Mouse (Mus musculus): ENCODE data around the gene Egln1. TPM values are rescaled to one million over a fixed set of nuclear protein-coding genes. Genes with fewer than 3 reads are reported as not detected.

The Egln1 gene
- polyA plus RNA-seq, 1 experiment from 2014 or later: 14.4 TPM

DNA sequence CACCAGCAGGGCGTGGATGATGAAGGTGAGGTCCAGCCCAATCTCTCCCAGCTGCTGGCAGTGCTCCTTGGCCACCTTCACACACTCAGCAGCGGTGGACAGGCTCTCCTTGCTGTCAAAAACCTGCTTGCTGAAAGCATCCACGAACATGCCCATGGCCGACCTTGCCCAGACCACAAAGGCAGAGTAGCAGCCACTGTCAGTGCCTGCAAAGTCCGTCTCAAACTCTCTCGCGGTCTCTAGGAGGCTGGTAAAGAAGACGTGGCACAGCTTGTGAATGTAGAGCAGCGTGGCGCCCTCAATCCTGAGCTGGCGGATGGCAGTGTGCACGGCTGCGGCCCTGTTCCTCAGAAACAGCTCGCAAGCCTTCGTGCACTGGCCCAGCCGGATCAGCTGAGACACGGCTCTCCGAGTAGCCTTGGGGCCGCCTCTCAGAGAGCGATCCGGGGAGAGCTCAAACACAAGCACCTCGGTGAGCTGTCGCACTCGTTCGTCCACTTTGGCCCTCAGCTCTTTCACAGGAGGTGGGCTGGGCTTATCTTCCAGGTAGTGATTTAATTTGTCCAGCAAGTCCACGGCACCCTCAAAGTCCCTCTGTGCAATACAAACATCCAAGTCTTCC is 53.0 kb downstream of the Egln1 start:
- 69% methylated on average over 26 of the region's 26 CpGs for WGBS
- H3K9me3 ChIP-seq: no peaks in the 10 kb centered on the region
- H3K4me3 ChIP-seq (replicated peaks): peak overlapping the region; percentile 88
- H3K27me3 ChIP-seq (replicated peaks): no peaks in the 10 kb centered on the region
- peak overlapping the region; percentile 90 for H3K4me2 ChIP-seq (replicated peaks)
- peak overlapping the region; percentile 74 for H3K9ac ChIP-seq
- peaks cover 23% of the 10 kb centered on the region for H3K4me1 ChIP-seq (replicated peaks)
- peaks cover 23% of the 10 kb centered on the region; the same call in 1 of the 2 replicates for H3K36me3 ChIP-seq
- peak; percentile 8; the same call in 1 of the 2 replicates for ATAC-seq
- peak overlapping the region; percentile 77; the same call in 1 of the 2 replicates for H3K27ac ChIP-seq

DNA sequence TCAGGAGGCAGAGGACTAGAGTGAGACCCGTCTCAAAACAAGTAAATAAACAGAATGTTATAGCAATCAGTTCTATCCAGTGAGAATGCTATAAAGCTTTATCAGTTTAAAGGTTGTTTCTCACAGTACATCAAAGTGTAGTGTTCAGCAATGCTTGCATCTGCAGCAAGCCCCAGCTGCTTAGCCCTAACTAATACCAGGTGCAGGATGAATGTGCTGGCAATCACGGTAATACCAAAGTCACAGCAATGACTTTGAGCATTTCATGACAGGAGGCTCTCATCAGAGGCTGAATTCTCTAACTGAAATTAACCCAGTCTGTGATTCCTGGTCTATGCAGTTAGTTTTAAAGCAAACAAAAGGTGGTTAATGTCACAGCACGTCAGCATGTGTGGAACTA is 56.5 kb downstream of the Egln1 start:
- 62% methylated on average over 3 of the region's 3 CpGs for WGBS
- ATAC-seq: no peak
- peaks cover 35% of the 10 kb centered on the region for H3K36me3 ChIP-seq
- H3K9ac ChIP-seq: no peak overlapping the region
- H3K27me3 ChIP-seq (replicated peaks): no peaks in the 10 kb centered on the region
- peaks cover 16% of the 10 kb centered on the region for H3K4me1 ChIP-seq (replicated peaks)
- H3K27ac ChIP-seq: no peak overlapping the region
- H3K4me3 ChIP-seq (replicated peaks): no peak overlapping the region
- no peak overlapping the region for H3K4me2 ChIP-seq (replicated peaks)
- no peaks in the 10 kb centered on the region for H3K9me3 ChIP-seq

DNA sequence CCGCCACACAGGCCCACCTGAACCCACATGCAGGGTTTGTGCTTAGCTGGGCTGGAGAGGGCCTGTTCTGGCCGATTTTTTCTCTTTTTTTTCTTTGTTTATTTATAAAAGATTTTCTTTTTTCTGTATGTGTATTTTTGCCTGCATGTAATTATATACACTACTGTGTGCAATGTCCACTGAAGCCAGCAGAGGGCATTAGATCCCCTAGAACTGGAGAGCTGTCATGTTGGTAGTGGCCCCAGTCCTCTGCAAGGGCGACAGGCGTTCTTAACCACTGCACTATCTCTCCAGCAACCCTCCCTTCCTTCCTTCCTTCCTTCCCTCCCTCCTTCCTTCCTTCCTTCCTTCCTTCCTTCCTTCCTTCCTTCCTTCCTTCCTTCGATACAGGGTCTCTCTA is 60.7 kb downstream of the Egln1 start:
- H3K4me1 ChIP-seq (replicated peaks): no peaks in the 10 kb centered on the region
- ATAC-seq: no peak
- no peak overlapping the region for H3K27ac ChIP-seq
- WGBS: 94% methylated on average over 5 of the region's 5 CpGs
- H3K4me3 ChIP-seq (replicated peaks): no peak overlapping the region
- peaks cover 55% of the 10 kb centered on the region for H3K36me3 ChIP-seq
- no peak overlapping the region for H3K4me2 ChIP-seq (replicated peaks)
- H3K27me3 ChIP-seq (replicated peaks): no peaks in the 10 kb centered on the region
- no peak overlapping the region for H3K9ac ChIP-seq
- H3K9me3 ChIP-seq: no peaks in the 10 kb centered on the region

DNA sequence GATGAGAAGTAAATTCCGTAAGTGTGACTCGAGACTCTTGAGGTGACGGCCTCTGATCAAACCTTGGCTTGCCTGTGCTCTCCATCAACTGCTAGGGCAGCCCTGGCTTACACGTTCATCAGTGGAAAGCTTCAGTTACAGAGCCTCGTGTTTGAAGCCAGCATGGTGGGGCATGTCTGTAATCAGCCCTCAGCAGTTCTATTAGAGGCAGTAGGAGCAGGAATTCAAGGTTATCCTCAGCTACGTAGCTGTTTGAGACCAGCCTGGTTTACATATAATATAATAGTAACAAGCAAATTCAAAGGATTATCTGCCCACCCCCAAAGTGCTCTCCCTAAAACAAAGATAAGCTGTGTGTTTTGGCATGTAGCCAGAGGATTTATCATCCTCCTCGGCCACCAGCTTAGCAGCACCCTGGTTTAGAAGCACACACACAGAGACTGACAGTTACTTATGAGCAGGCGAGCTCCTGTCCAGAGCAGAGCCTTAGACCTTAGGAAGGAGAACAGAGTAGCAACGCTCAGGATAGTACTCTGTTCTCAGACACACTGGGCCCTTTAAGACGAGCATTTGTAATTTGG is 70.1 kb downstream of the Egln1 start:
- Histone ChIP-seq H3K4me1 (replicated peaks) (no peaks in the 10 kb centered on the region), H3K4me2 (replicated peaks) (no peak overlapping the region), H3K27ac (no peak overlapping the region), H3K4me3 (replicated peaks) (no peak overlapping the region), H3K27me3 (replicated peaks) (no peaks in the 10 kb centered on the region), H3K9ac (no peak overlapping the region), H3K9me3 (no peaks in the 10 kb centered on the region), H3K36me3 (peaks cover 65% of the 10 kb centered on the region)
- no peak for ATAC-seq
- WGBS: 69% methylated on average over 10 of the region's 10 CpGs

DNA sequence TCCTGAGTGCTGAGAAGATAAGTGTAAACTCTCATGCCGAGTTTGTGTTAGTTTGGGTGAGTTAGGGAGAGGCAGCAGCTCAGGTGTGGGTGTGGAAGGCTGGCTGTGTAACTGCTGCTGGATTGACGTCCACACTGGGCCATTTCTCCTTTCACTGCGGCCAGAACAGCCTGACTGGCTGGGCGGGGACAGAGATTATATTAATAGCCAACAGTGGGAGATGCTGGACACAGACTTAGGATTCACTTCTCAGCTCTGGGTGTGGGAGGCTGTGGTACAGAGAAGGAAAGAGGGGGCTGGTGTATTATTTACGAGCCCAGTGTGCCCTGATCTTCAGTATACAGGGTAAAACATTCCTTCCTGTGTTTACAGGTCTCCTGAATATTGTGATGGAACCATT is 71.0 kb downstream of the Egln1 start:
- H3K36me3 ChIP-seq: peaks cover 62% of the 10 kb centered on the region
- 81% methylated on average over 5 of the region's 5 CpGs for WGBS

DNA sequence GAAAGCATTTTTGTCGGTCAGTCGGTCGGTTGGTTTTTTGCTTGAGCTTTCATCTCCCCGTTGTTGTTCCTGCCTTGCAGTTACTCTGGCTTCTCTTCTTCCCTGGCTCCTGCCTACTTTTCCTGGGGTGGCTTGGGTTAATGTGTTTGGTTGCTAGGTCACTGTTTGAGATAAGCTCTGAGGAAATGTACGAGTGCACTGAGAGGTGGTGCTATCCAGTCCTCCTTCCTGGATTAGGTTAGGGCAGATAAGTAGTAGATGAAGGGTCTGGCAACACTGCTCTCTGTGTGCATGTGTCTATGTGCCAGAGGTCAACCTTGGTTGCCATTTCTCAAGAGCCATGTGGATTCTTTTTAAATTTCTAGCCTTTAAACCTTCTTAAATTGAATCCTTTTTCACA is 76.4 kb downstream of the Egln1 start:
- Histone ChIP-seq H3K4me1 (replicated peaks) (no peaks in the 10 kb centered on the region), H3K4me3 (replicated peaks) (no peak overlapping the region), H3K9ac (no peak overlapping the region), H3K27me3 (replicated peaks) (no peaks in the 10 kb centered on the region), H3K36me3 (peaks cover 41% of the 10 kb centered on the region), H3K27ac (no peak overlapping the region), H3K9me3 (no peaks in the 10 kb centered on the region), H3K4me2 (replicated peaks) (no peak overlapping the region)
- WGBS: 67% methylated on average over 5 of the region's 5 CpGs
- peak; percentile 62; the same call in 1 of the 2 replicates for ATAC-seq

More for the DNA sequence above, 71.0 kb downstream of the Egln1 start:
- no peaks in the 10 kb centered on the region for H3K4me1 ChIP-seq (replicated peaks)
- no peak overlapping the region for H3K4me3 ChIP-seq (replicated peaks)
- no peak overlapping the region for H3K4me2 ChIP-seq (replicated peaks)
- H3K9ac ChIP-seq: no peak overlapping the region
- no peak overlapping the region for H3K27ac ChIP-seq
- ATAC-seq: no peak
- H3K27me3 ChIP-seq (replicated peaks): no peaks in the 10 kb centered on the region
- H3K9me3 ChIP-seq: no peaks in the 10 kb centered on the region

DNA sequence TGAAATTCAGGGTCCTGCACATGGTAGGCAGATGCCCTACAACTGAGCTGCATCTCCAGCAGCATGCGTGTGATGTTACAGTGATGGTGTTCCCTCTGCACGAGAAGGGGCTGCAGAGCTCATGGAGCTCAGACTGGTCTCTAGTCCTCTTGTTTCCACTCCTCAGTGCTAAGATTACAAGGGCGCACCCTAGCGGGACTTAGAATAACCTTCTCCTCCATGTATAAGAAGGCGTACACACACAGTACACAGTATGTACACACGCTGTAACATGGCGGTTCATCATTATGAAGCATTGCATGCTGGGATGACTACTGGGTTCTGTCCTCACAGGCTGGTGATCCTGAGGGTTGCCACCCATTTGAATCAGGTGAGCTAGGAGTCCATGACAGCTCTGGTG is 77.0 kb downstream of the Egln1 start:
- H3K27me3 ChIP-seq (replicated peaks): no peaks in the 10 kb centered on the region
- no peaks in the 10 kb centered on the region for H3K4me1 ChIP-seq (replicated peaks)
- no peaks in the 10 kb centered on the region for H3K9me3 ChIP-seq
- peaks cover 35% of the 10 kb centered on the region for H3K36me3 ChIP-seq
- H3K27ac ChIP-seq: no peak overlapping the region
- peak; percentile 19; the same call in 1 of the 2 replicates for ATAC-seq
- H3K4me2 ChIP-seq (replicated peaks): no peak overlapping the region
- H3K4me3 ChIP-seq (replicated peaks): no peak overlapping the region
- no peak overlapping the region for H3K9ac ChIP-seq
- 91% methylated on average over 7 of the region's 7 CpGs for WGBS

DNA sequence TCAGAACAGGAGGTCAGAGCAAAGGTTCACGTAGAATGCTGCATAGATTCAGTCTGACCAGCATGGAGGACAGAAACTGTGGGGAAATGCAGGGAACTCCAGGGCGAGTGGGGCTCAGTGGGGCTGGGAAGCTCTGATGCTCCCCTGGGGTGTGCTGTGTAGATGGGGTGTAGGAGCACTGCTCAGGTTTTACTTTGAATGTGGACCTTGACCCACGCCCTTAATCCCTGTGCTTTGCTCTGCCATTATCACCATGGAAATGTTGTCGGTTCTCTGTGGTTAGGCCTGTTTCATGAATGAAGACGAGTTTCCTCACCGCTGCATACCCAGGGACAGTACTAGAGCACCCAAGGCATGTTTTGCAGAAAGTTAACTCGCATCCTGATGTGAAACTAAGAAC is 77.7 kb downstream of the Egln1 start:
- no peak overlapping the region for H3K4me3 ChIP-seq (replicated peaks)
- no peak overlapping the region for H3K27ac ChIP-seq
- no peaks in the 10 kb centered on the region for H3K27me3 ChIP-seq (replicated peaks)
- H3K9ac ChIP-seq: no peak overlapping the region
- H3K4me1 ChIP-seq (replicated peaks): no peaks in the 10 kb centered on the region
- 72% methylated on average over 7 of the region's 7 CpGs for WGBS
- peak; percentile 65 for ATAC-seq
- peaks cover 32% of the 10 kb centered on the region for H3K36me3 ChIP-seq
- no peak overlapping the region for H3K4me2 ChIP-seq (replicated peaks)
- no peaks in the 10 kb centered on the region for H3K9me3 ChIP-seq

DNA sequence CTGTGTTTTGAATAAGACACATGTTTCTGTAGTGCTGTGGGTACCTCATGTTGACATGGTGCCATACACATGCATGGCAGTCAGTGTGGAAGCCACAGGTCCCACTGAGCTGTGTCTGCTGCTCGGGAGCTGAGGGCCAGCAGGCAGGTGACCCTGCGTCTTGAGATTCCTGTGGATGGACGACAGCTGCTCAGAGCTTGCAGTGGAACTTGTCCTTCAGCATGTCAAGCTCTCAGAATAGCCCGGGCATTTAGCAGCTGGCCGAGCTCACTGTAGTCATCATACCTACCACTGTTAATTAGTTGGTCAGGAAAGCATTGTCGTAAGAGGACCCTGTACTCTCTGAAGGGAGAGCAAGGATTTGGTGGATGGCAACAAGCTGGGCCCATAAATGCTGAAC is 79.4 kb downstream of the Egln1 start:
- no peak for ATAC-seq
- peaks cover 25% of the 10 kb centered on the region for H3K36me3 ChIP-seq
- 76% methylated on average over 6 of the region's 6 CpGs for WGBS
- H3K27ac ChIP-seq: no peak overlapping the region
- no peaks in the 10 kb centered on the region for H3K27me3 ChIP-seq (replicated peaks)
- no peak overlapping the region for H3K9ac ChIP-seq
- H3K4me3 ChIP-seq (replicated peaks): no peak overlapping the region
- no peaks in the 10 kb centered on the region for H3K9me3 ChIP-seq
- no peak overlapping the region for H3K4me2 ChIP-seq (replicated peaks)
- no peaks in the 10 kb centered on the region; the same call in 1 of the 2 replicates for H3K4me1 ChIP-seq (replicated peaks)

DNA sequence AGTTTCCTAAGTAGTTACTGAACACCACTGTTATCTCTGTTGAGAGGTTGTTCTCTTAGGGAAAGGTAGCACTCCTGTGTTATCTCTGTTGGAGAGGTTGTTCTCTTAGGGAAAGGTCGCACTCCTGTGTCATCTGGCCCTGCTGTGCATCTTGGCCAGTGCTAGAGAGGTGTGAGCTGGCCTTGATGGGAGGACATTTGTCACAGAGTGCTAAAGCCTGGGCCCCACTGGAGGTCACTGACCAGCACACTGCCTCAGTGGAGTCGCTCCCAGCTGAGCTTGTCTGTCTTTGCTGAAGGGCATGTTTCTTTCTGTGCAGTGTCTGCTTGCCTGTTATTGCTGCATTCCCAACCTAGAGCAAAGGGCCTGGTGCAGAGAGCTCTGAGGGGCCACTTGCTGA is 82.0 kb downstream of the Egln1 start:
- WGBS: 49% methylated on average over 2 of the region's 2 CpGs
- no peak for ATAC-seq

DNA sequence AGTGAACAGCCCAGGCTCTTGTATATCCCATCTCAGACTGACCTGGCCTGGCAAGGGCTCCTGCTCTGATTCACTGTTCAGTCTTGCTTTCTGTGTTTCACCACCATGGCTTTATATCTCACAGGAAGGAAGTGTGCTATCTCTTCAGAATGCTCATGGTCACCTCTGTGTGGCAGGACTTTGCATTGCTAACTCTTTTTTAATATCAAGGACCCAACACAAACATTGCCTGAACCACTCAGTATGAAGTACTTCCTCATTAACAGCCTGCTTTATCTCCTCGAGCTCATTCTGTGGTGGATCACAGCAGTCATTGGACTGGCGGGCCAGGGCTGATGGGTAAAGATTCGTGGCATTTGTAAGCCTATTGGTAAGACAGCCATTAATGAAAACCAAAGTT is 82.5 kb downstream of the Egln1 start:
- Histone ChIP-seq H3K9ac (no peak overlapping the region), H3K4me3 (replicated peaks) (no peak overlapping the region), H3K27ac (no peak overlapping the region), H3K27me3 (replicated peaks) (no peaks in the 10 kb centered on the region), H3K4me1 (replicated peaks) (peaks cover 4% of the 10 kb centered on the region; the same call in 1 of the 2 replicates), H3K4me2 (replicated peaks) (no peak overlapping the region), H3K36me3 (peaks cover 6% of the 10 kb centered on the region; the same call in 1 of the 2 replicates), H3K9me3 (no peaks in the 10 kb centered on the region)
- 67% methylated on average over 3 of the region's 3 CpGs for WGBS
- no peak for ATAC-seq

More for the DNA sequence above, 82.0 kb downstream of the Egln1 start:
- H3K4me1 ChIP-seq (replicated peaks): peaks cover 4% of the 10 kb centered on the region; the same call in 1 of the 2 replicates
- peaks cover 8% of the 10 kb centered on the region for H3K36me3 ChIP-seq
- H3K4me2 ChIP-seq (replicated peaks): no peak overlapping the region
- no peak overlapping the region for H3K9ac ChIP-seq
- no peaks in the 10 kb centered on the region for H3K27me3 ChIP-seq (replicated peaks)
- no peaks in the 10 kb centered on the region for H3K9me3 ChIP-seq
- no peak overlapping the region for H3K27ac ChIP-seq
- H3K4me3 ChIP-seq (replicated peaks): no peak overlapping the region

DNA sequence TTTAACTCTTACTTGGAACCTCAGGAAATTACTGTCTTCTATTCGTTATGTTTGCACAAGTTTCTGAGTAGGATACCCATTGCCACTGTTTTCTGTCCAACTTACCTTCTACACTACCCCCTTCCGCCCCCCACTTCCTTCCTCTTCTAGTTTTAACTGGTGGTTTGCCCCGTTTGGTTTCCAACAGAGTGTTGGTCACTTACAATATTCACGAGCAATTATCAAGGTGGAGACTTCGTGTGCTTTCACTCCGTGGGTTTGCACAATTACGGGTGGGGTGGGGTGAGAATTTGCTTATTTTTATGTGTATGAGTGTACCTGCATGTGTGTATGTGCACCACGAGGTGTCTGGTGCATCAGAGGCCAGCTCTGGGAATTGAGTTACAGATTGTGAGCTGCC is 85.4 kb downstream of the Egln1 start:
- 8% methylated on average over 8 of the region's 8 CpGs for WGBS
- Histone ChIP-seq H3K4me2 (replicated peaks) (peak overlapping the region; percentile 77), H3K9me3 (no peaks in the 10 kb centered on the region), H3K4me3 (replicated peaks) (peak overlapping the region; percentile 81), H3K4me1 (replicated peaks) (peaks cover 4% of the 10 kb centered on the region; the same call in 1 of the 2 replicates), H3K27me3 (replicated peaks) (no peaks in the 10 kb centered on the region), H3K36me3 (peaks cover 13% of the 10 kb centered on the region; the same call in 1 of the 2 replicates), H3K9ac (peak overlapping the region; percentile 96), H3K27ac (peak overlapping the region; percentile 93; the same call in 1 of the 2 replicates)
- ATAC-seq: no peak
